Mouse (Mus musculus): ENCODE measurements around the gene Atp2b2. TPM values are rescaled to one million over a fixed set of nuclear protein-coding genes. Genes with fewer than 3 reads are reported as not detected.
A peak's percentile ranks its signal among the peaks of the same experiment; 100 is the strongest.

Atp2b2 gene
- polyA plus RNA-seq, 1 experiment from 2014 or later: 0.15 TPM

- no peaks in the 10 kb centered on the region for H3K9me3 ChIP-seq (ENCODE audit: control insufficient read depth, low read length)
- no peak for ATAC-seq (ENCODE audit: low read depth)
These were observed 20.3 kb upstream of the Atp2b2 start for GRCm38 (mm10) chr6:114062688-114063087.

DNA sequence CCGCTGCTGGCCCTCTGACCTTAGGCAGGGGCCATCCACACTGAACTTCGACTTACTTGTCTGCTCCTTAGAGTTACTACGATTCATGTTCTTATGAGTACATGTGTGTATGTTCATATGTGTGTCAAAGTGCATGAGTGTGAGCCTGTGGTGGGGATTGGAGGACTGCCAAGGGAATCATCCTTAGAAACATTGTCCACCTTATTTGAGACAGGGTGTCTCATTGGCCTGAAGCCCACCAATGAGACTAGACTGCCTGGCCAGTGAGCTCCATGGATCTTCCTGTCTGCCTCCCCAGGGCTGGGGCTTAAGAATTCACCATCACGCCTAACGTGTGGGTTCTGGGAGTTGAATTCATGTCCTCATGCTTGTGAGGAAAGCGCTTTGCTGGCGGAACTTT, 16.8 kb upstream of the Atp2b2 start:
- H3K9ac ChIP-seq (ENCODE audit: low read length): no peak overlapping the region
- ATAC-seq (ENCODE audit: low read depth): no peak
- no peak overlapping the region for H3K27ac ChIP-seq (ENCODE audit: low read length)
- H3K4me2 ChIP-seq (ENCODE audit: low read depth, low read length): no peak overlapping the region
- no peaks in the 10 kb centered on the region for H3K9me3 ChIP-seq (ENCODE audit: control insufficient read depth, low read length)
- no peaks in the 10 kb centered on the region for H3K36me3 ChIP-seq (ENCODE audit: control insufficient read depth, insufficient read depth, low read length)
- H3K4me1 ChIP-seq (replicated peaks; ENCODE audit: control insufficient read depth, insufficient read depth, low read length): no peaks in the 10 kb centered on the region
- no peak overlapping the region for H3K4me3 ChIP-seq (ENCODE audit: low read length)
- no peaks in the 10 kb centered on the region for H3K27me3 ChIP-seq (ENCODE audit: control insufficient read depth, insufficient read depth, low read depth, low read length)
- WGBS: 81% methylated on average over 7 of the region's 7 CpGs

More at GRCm38 (mm10) chr6:114062688-114063087, 20.3 kb upstream of the Atp2b2 start:
- H3K4me3 ChIP-seq (ENCODE audit: low read length): no peak overlapping the region
- H3K4me1 ChIP-seq (replicated peaks; ENCODE audit: control insufficient read depth, insufficient read depth, low read length): no peaks in the 10 kb centered on the region
- no peak overlapping the region for H3K4me2 ChIP-seq (ENCODE audit: low read depth, low read length)
- no peak overlapping the region for H3K27ac ChIP-seq (ENCODE audit: low read length)
- no peak overlapping the region for H3K9ac ChIP-seq (ENCODE audit: low read length)
- no peaks in the 10 kb centered on the region for H3K36me3 ChIP-seq (ENCODE audit: control insufficient read depth, insufficient read depth, low read length)
- no peaks in the 10 kb centered on the region for H3K27me3 ChIP-seq (ENCODE audit: control insufficient read depth, insufficient read depth, low read depth, low read length)

GRCm38 (mm10) chr6:114058030-114058808, 15.8 kb upstream of the Atp2b2 start:
- no peaks in the 10 kb centered on the region for H3K27me3 ChIP-seq (ENCODE audit: control insufficient read depth, insufficient read depth, low read depth, low read length)
- H3K9ac ChIP-seq (ENCODE audit: low read length): no peak overlapping the region
- no peak overlapping the region for H3K4me3 ChIP-seq (ENCODE audit: low read length)
- 48% methylated on average over 15 of the region's 15 CpGs for WGBS
- H3K36me3 ChIP-seq (ENCODE audit: control insufficient read depth, insufficient read depth, low read length): no peaks in the 10 kb centered on the region
- H3K27ac ChIP-seq (ENCODE audit: low read length): no peak overlapping the region
- no peak for ATAC-seq (ENCODE audit: low read depth)
- H3K4me1 ChIP-seq (replicated peaks; ENCODE audit: control insufficient read depth, insufficient read depth, low read length): no peaks in the 10 kb centered on the region
- H3K4me2 ChIP-seq (ENCODE audit: low read depth, low read length): no peak overlapping the region
- no peaks in the 10 kb centered on the region for H3K9me3 ChIP-seq (ENCODE audit: control insufficient read depth, low read length)

DNA sequence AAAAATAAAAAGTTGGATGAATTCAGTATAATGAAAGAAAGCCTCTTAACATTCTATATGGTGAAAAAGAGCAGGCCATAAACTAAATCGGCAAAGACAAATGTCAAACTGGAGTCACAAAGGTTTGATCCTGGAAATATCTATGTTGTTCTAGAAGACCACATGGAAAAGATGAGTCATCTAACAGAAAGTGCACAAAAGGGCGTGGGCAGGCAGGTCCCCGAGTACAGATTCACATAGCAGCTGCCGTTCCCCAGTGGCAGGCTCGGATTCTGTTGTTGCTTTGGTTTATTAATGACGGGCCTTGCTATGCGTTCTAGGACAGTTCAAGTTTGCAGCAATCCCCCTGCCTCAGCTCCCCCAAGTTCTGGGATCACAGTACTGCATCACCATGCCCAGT, 12.9 kb upstream of the Atp2b2 start:
- WGBS: 81% methylated on average over 7 of the region's 7 CpGs
- Histone ChIP-seq H3K27me3 (ENCODE audit: control insufficient read depth, insufficient read depth, low read depth, low read length) (no peaks in the 10 kb centered on the region), H3K4me1 (replicated peaks; ENCODE audit: control insufficient read depth, insufficient read depth, low read length) (no peaks in the 10 kb centered on the region), H3K4me2 (ENCODE audit: low read depth, low read length) (no peak overlapping the region), H3K9me3 (ENCODE audit: control insufficient read depth, low read length) (no peaks in the 10 kb centered on the region), H3K27ac (ENCODE audit: low read length) (no peak overlapping the region), H3K9ac (ENCODE audit: low read length) (no peak overlapping the region), H3K36me3 (ENCODE audit: control insufficient read depth, insufficient read depth, low read length) (no peaks in the 10 kb centered on the region), H3K4me3 (ENCODE audit: low read length) (no peak overlapping the region)
- ATAC-seq (ENCODE audit: low read depth): no peak

DNA sequence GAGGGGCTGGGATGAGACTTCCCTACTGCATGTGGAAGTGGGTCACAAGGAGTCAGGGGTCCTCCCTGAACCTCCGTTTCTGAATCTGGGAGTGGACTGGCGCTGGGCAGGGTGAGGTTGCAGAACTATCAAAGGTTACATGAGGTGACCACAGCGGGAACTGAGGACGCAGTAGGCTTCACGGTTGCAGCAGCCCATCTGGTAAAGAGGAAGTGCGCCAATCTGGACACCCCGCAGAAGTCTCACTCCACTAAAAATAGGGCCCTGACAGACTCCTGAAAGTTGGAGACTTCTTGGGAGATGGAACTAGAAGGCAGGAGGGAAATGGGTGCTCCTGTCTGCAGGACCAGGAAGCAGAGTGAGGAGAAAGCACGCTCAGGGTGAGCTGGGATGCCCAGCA, 2.5 kb upstream of the Atp2b2 start:
- ATAC-seq (ENCODE audit: low read depth): no peak
- peaks cover 47% of the 10 kb centered on the region for H3K27me3 ChIP-seq (ENCODE audit: control insufficient read depth, insufficient read depth, low read depth, low read length)
- 67% methylated on average over 8 of the region's 8 CpGs for WGBS

DNA sequence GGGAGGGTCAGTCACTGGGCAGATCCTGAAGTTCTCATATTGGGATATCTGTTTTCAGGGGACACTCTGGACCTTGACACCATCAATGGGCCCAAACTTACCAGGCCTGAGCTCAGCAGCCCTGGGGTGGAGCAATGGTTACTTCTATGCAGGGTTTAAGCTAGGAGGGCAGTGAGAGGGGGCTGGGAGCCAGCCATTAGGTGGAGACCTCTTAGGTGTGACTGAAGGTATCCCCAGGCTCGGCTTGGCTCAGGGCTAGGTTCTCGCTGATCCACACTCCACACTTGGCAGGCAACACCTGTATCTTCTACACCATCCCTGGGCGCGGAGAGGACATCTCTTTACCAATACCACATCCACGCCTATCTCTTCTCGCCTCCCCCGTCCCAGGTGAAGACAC, 423 bp upstream of the Atp2b2 start:
- Histone ChIP-seq H3K9me3 (ENCODE audit: control insufficient read depth, low read length) (no peaks in the 10 kb centered on the region), H3K4me1 (replicated peaks; ENCODE audit: control insufficient read depth, insufficient read depth, low read length) (no peaks in the 10 kb centered on the region), H3K27me3 (ENCODE audit: control insufficient read depth, insufficient read depth, low read depth, low read length) (peaks cover 51% of the 10 kb centered on the region), H3K9ac (ENCODE audit: low read length) (no peak overlapping the region), H3K27ac (ENCODE audit: low read length) (no peak overlapping the region), H3K4me2 (ENCODE audit: low read depth, low read length) (no peak overlapping the region), H3K4me3 (ENCODE audit: low read length) (no peak overlapping the region), H3K36me3 (ENCODE audit: control insufficient read depth, insufficient read depth, low read length) (no peaks in the 10 kb centered on the region)
- WGBS: 79% methylated on average over 7 of the region's 7 CpGs
- no peak for ATAC-seq (ENCODE audit: low read depth)

More for the DNA sequence above, 2.5 kb upstream of the Atp2b2 start:
- H3K36me3 ChIP-seq (ENCODE audit: control insufficient read depth, insufficient read depth, low read length): no peaks in the 10 kb centered on the region
- H3K4me3 ChIP-seq (ENCODE audit: low read length): no peak overlapping the region
- no peak overlapping the region for H3K4me2 ChIP-seq (ENCODE audit: low read depth, low read length)
- no peaks in the 10 kb centered on the region for H3K4me1 ChIP-seq (replicated peaks; ENCODE audit: control insufficient read depth, insufficient read depth, low read length)
- no peak overlapping the region for H3K9ac ChIP-seq (ENCODE audit: low read length)
- H3K9me3 ChIP-seq (ENCODE audit: control insufficient read depth, low read length): no peaks in the 10 kb centered on the region
- no peak overlapping the region for H3K27ac ChIP-seq (ENCODE audit: low read length)

- Histone ChIP-seq H3K4me2 (ENCODE audit: low read depth, low read length) (peak overlapping the region; percentile 52), H3K27ac (ENCODE audit: low read length) (no peak overlapping the region), H3K4me3 (ENCODE audit: low read length) (peak overlapping the region; percentile 38), H3K4me1 (replicated peaks; ENCODE audit: control insufficient read depth, insufficient read depth, low read length) (no peaks in the 10 kb centered on the region), H3K9me3 (ENCODE audit: control insufficient read depth, low read length) (no peaks in the 10 kb centered on the region), H3K27me3 (ENCODE audit: control insufficient read depth, insufficient read depth, low read depth, low read length) (peaks cover 51% of the 10 kb centered on the region), H3K36me3 (ENCODE audit: control insufficient read depth, insufficient read depth, low read length) (no peaks in the 10 kb centered on the region), H3K9ac (ENCODE audit: low read length) (no peak overlapping the region; the same call in 1 of the 2 replicates)
- no peak for ATAC-seq (ENCODE audit: low read depth)
- 20% methylated on average over 1 of the region's 52 CpGs for WGBS
These were observed 515 bp downstream of the Atp2b2 start for GRCm38 (mm10) chr6:114041911-114042284.

- peak overlapping the region; percentile 52 for H3K4me2 ChIP-seq (ENCODE audit: low read depth, low read length)
- 2% methylated on average over 26 of the region's 39 CpGs for WGBS
- no peaks in the 10 kb centered on the region for H3K36me3 ChIP-seq (ENCODE audit: control insufficient read depth, insufficient read depth, low read length)
- H3K27ac ChIP-seq (ENCODE audit: low read length): no peak overlapping the region
- no peak for ATAC-seq (ENCODE audit: low read depth)
- no peaks in the 10 kb centered on the region for H3K4me1 ChIP-seq (replicated peaks; ENCODE audit: control insufficient read depth, insufficient read depth, low read length)
- peak overlapping the region; percentile 18; the same call in 1 of the 2 replicates for H3K9ac ChIP-seq (ENCODE audit: low read length)
- H3K4me3 ChIP-seq (ENCODE audit: low read length): peak overlapping the region; percentile 38
- peaks cover 51% of the 10 kb centered on the region for H3K27me3 ChIP-seq (ENCODE audit: control insufficient read depth, insufficient read depth, low read depth, low read length)
- H3K9me3 ChIP-seq (ENCODE audit: control insufficient read depth, low read length): no peaks in the 10 kb centered on the region
These were observed 1.1 kb downstream of the Atp2b2 start for GRCm38 (mm10) chr6:114041097-114041910.

DNA sequence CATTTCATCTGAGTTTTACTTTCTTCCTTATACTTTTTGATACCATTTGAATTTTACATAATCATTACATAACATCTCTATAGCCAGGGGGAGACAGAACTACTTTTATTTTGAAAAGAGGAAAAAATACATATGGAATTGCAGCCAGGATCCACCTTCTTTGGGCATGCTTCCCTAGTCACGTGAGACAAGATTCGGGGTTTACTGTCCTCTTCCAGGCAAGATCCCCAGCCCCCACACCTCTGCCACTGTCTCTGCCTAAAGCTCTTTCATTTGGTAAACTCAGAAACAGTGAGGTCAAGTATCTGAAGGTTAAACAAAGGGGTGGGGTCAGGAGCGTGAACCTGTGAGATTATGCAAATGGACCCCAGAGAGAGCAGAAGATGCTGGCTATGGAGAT, 6.7 kb downstream of the Atp2b2 start:
- H3K27ac ChIP-seq (ENCODE audit: low read length): no peak overlapping the region
- WGBS: 34% methylated on average over 3 of the region's 3 CpGs
- no peaks in the 10 kb centered on the region for H3K9me3 ChIP-seq (ENCODE audit: control insufficient read depth, low read length)
- H3K9ac ChIP-seq (ENCODE audit: low read length): no peak overlapping the region
- no peak overlapping the region for H3K4me2 ChIP-seq (ENCODE audit: low read depth, low read length)
- ATAC-seq (ENCODE audit: low read depth): no peak
- H3K36me3 ChIP-seq (ENCODE audit: control insufficient read depth, insufficient read depth, low read length): no peaks in the 10 kb centered on the region
- H3K4me1 ChIP-seq (replicated peaks; ENCODE audit: control insufficient read depth, insufficient read depth, low read length): no peaks in the 10 kb centered on the region
- H3K27me3 ChIP-seq (ENCODE audit: control insufficient read depth, insufficient read depth, low read depth, low read length): peaks cover 12% of the 10 kb centered on the region
- no peak overlapping the region for H3K4me3 ChIP-seq (ENCODE audit: low read length)

Data from lung, embryonic 16.5 days (tissue).